Mouse (Mus musculus) left cerebral cortex, adult 9 months (tissue): Measurements from ENCODE around the gene Sytl2.
A peak's percentile ranks its signal among the peaks of the same experiment; 100 is the strongest.

Experiments
- DNase-seq, 2 experiments: peaks; one replicate each; pipeline ENCODE4 v3.0.0; 2022; ENCODE audit warnings: low spot score in 2 of 2

Gene Sytl2

DNA sequence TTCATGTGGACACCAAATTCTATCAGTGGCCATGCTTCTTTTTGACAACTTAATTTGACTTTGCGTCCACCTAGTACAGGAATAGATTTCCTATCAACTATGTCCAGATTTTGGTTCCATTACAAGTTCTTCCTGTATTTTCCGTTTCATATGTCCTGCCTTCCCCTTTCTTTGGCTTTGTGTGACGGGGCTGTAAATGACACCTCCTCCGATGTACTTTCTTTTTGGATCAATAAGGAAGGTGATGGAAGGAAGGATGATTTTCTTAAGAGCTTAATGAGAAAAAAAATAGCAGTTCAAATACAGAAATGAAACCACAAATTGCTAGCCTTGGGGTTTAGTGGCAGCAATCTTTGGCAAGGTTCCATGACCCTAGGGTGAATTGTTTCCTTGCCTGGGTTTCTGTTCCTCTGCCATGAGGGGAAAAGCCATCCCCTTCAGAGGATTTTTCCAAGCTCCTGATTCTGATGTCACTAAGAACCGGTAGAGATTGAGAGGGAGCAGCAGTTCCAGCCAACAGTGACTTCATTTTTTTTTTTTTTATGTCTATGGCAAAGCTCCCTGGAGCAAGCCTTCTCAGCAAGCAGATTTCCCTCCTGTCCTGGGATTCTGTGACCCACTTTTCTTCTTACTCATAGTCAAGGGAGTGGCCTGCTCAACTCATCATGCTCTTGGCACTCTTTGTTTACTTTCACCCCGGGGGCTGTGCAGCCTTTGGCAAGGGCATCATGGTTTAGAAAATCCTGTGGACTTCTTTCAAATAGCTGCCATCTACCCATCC, 68.2 kb downstream of the Sytl2 start:
- DNase-seq = no peak

DNA sequence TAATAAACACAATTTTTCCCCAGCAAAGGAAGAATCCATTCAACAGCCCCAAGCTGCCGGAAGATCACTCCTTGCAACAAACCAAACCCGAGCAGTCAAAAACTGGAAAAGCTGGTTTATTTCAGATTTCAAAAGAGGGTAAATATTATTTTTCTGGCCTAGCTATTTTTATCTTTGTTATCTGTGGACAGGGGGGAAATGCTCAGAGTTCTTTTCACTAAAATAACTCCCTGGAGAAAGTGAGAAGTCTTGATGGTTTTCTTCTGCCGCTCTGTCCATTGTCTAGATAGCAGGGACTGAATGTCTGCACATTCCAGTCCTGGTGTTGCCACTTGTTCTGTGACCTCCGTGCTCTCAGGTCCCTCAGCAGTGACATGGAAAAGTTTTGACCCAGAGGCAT, 70.8 kb downstream of the Sytl2 start:
- no peak for DNase-seq

DNA sequence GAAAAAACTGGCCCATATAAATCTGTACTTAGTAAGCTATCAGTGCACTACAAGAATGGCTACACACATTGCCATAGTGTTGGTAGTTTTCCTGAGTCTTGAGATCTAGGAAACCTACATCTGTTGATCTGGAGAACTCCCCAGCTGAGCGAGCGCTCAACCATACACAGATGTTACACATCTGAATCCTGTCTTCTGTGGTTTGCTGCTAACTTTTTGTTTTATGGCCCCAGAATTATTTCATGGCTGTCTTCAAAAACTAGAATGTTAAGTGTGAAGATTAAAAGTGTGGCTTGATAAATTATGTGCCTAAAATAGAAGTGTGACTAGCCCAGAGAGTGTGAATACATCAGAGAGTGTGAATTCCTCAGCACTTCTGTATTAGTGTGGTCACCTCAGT, 82.4 kb downstream of the Sytl2 start:
- DNase-seq = no peak

DNA sequence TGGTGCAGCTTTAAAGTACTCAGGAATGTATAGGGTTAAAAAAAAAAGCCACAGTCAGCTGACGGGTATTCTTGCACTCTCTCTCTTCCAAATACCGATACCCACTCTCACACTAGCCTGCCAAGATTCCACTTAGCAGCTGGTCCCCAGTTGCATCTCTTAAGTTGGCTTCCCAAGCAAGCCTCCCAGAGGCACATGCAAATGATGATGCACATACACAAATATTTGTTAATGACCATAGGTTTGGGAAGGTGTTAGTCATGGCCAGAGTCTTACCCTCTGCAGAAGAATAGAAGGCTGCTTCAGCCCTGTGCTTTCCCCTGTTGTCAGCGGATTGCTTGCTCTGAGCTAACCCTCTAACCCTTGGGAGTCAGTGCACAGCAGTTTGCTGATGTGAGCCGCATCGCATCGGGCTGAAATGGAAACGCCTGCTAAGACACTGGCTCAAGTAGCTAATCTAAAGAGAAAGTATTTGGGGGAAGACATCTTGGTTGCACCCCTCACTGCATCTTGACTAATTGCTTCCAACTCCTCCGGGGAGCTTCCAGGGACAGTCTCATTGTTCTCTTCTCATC, 84.9 kb downstream of the Sytl2 start:
- DNase-seq = peak; percentile 14 to 64

DNA sequence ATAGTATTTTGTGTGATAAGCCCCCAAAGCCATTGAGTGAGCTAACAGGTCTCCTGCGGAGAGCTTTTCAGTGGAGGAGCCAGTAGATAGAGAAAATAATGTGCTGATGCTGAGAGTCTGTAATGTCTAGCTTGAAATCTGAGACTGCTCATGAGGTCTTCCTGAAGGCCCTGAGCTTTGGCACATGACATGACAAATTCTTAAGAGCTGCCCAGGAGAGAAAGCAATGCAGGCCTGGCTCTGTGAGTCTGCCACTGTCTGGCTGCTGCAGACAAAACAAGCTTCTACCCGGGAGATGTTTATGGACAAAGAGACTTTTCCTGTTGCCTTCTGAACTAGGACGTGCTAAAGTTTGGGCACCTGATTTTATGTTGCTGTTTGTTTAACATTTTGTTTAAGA, 87.7 kb downstream of the Sytl2 start:
- no peak for DNase-seq

DNA sequence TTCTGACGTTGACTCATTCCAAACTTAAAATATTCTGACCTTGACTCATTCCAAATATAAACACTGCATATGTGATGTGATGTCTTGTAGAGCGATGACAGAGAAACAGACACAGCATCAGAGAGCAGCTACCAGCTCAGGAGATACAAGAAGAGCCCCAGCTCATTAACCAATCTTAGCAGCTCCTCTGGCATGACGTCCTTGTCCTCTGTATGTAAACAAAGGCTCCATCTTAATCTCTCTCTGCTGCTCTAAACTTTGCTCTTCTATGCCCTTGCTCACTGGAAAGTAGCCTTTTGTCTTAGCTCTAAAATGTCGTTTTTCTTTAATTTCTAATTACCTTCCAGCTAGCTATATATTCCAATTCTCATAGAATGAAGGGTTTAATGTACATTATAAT, 93.0 kb downstream of the Sytl2 start:
- no peak for DNase-seq

DNA sequence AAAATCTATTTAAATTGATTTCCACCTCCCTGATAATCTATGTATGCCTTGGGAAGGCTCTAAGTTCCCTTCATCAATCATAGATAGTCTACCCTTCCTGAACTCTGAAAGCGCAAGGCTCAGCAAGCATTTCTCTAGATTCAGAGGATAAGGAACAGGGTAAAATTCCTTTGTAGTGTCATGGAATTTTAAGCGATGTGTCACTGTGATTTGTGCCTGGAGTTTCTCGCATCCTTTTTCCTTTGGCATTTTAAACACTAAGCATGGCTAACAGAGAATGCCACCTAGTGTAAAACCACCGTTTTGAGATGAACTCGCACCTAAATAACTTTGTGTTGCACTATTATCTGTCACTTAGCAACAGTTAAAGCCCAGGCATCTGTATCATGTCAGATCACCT, 93.9 kb downstream of the Sytl2 start:
- DNase-seq = no peak

DNA sequence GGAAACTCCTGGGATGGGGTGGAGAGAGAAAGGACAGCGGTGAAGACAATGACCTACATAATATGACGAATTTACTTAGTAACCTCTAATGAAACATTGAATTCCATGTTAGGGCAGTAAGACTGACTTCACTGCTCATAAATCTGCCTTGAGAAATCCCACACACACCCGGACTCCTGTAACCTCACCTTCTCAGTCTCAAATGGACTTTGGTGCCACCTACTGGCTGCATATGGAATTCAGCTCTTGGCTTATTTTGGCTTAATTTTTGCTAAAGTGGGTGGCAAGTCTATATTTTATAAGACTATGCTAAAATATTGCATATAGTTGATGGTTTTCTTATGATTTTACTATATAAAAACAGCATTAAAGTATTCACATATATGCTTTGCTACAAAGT, 107.9 kb downstream of the Sytl2 start:
- DNase-seq = peak in 1 of 2 experiments; percentile 71

DNA sequence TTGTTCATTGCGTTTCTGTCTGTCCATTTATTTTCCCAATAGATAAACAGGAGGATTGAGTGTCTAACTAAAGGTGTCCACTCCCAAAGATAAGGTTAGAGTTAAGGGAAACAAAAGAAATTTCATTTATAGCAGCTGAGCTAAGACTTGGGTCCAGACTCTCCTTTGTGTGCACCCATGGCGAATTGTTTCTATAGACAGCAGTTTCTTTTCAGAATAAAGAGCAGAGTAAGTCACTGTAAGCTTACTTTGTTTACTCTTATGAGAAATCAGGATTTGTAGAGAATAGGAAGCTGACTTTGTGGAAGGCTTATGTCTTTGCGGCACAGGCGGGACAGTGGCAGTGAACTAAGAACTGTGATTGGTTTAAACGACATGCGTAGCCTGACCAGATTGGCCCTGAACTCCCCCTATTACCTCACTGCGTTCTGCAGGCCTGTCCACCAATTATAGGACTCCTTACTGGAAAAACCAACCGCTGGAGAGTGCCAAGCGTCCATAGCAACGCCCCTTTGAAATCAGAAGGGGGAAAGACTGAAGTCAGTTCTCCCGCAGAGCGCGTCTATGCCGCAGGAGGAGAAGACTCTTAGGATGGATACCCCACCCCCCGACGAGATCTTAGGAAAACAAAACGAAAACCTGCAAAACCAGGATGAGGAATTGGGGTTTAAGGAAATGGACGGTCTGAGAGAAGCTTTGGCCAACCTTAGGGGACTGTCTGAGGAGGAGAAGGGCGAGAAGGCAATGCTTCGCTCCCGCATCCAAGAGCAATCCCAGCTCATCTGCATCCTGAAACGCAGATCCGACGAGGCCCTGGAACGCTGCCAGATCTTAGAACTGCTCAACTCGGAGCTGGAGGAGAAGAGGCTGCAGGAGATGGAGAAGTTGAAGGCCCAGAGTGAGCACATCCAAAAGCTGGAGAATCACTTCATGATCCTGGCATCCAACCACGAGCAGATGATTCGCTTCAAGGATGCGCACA, 124.3 kb downstream of the Sytl2 start, which contains the start of gene Ccdc89:
Gene Ccdc89, plus strand, starts transcription at position 558 of the 982 bp plus-strand sequence.
- peak; percentile 76 to 86 for DNase-seq

DNA sequence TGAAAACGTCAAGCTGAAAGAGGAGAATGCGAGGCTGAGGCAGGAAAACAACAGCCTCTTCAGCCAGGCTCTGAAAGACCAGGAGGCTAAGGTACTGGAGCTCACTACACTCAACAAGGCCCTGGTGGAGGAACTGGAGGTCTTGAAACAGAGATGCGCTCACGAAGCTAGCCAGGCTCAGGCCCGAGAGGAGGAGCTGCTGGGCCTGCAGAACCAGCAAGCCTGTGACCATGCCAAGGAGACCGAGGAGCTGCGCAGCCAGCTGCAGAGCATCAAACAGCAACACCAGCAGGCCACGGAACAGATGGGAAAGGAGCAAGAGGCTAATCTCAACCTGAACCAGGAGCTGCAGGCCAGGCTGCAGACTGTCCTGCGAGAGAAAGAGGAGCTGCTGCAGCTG, 125.0 kb downstream of the Sytl2 start:
- no peak for DNase-seq

DNA sequence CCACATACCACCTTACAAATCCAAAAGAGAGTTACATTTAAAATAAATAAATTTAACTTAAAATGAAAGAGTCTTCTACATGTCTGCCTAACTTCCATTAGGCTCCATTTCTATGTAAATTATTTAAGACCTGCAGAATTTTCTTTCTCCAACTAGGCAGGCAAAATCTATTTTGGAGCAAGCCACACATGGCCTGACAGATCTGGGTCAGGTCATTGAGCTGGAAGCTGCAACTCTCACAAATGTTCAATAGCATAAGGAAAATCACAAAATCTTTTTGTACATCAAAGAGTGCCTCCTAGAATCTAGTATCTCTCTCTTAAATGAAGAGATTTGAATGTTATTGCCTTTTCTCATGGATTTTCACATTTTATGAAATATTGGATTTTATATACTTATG, 130.2 kb downstream of the Sytl2 start:
- no peak for DNase-seq

DNA sequence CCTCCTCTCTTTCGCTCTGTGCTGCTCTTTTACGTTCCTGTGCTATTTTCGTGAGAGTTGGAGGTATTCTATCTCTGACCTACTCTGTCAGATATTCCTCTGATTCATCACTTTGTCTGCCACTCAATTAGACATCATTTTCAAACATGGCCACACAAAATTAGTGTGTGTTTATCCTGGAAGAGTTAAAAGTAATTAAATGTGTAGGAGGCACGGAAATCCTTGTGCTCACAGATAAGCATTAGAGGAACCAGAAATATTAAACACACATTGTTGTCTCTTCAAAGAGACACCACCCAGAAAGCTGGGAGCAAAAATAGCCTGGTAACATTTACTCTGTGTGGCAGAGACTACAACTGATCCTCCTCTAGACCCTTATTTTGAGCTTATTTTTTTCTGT, 138.0 kb downstream of the Sytl2 start:
- no peak for DNase-seq

DNA sequence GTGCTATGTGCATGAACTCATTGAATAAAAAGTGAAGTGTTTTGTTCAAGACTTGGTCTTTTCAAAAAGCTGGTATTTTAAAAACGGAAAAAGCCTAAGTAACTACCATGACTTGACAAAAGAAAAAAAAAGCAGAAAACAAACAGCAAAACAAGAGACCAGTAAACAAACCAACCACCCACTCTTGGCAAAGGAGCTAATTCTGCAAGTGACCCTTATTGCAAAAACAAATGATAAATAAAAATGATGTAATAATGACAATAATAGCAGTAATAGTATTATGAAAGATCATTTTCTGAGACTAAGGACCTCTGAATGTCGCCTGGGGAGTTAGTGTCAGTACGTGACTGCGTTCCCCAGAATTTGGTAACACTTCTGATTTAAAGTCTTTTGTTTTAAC, 140.0 kb downstream of the Sytl2 start:
- DNase-seq = no peak

DNA sequence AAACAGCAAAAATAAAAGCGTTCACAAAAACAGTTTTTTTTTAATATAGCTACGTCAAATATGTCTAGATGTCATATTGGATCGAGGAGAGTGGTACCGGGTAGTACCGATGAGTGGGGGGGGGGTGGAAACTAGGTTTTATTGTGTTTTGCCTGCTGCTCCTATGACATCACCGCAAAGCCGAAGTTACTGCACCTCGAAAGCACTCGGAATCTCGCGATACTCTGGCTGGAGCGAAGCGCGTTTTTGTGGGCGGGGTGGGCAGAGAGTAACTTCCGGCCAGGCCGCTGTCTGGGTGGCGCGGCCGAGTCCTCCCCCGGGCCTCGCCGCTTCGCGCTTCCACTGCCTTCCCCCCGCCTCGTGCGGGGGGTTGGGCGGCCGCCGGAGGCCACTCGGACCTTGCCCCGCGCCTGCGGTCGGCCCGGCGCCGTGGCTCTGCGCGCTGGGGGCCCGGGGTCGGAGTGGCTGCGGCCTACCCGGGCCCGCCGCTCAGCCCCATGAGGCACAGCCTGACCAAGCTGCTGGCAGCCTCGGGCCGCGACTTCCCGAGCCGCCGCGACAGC, 140.5 kb downstream of the Sytl2 start, which contains the start of gene Crebzf:
Gene Crebzf, plus strand, starts transcription at position 212 of the 563 bp plus-strand sequence.
- peak; percentile 89 to 96 for DNase-seq

DNA sequence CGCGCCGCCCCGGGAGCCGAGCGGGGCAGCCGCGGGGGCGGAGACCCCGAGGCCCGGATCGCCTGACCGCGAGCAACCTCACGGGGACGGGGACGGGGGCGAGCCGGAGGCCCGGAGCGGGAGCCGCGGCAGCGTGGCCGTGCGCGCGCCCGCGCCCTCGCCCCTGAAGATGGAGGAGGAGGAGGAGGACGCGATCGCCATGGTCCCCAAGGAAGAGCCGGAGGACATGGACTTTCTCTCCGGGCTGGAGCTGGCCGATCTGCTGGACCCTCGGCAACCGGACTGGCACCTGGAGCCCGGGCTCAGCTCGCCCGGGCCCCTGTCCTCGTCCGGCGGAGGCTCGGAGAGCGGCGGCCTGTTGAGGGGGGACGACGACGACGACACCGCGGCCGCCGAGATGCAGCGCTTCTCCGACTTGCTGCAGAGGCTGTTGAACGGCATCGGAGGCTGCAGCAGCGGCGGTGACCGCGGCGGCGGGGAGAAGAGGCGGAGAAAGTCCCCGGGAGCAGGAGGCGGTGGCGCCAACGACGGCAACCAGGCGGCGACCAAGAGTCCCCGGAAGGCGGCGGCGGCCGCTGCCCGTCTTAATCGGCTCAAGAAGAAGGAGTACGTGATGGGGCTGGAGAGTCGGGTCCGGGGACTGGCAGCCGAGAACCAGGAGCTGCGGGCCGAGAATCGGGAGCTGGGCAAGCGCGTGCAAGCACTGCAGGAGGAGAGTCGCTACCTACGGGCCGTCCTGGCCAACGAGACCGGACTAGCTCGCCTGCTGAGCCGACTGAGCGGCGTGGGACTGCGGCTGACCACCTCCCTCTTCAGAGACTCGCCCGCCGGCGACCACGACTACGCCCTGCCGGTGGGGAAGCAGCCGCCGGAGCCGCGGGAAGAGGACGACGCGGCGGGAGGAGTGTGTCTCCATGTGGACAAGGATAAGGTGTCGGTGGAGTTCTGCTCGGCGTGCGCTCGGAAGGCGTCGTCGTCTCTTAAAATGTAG, 141.3 kb downstream of the Sytl2 start:
- DNase-seq = peak in 1 of 2 experiments; percentile 52

DNA sequence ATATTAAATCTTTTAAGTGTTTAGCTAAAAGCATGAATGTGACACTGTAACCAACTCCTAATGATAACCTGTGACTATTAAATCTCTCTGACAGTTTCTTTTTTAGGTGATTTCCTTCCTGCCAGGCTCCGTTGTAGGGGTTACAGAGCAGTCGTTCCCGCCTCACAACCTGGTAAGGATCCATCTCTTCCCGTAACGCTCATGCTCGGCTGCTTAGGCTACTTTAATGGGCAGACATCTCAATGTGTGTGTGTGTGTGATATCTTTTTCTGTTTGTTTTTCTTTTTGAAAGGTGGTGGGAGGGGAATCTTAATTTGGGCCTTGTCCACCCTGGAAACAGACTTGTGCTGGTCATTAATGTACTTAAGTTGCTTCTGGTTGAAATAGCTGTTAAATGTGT, 142.2 kb downstream of the Sytl2 start:
- no peak for DNase-seq

DNA sequence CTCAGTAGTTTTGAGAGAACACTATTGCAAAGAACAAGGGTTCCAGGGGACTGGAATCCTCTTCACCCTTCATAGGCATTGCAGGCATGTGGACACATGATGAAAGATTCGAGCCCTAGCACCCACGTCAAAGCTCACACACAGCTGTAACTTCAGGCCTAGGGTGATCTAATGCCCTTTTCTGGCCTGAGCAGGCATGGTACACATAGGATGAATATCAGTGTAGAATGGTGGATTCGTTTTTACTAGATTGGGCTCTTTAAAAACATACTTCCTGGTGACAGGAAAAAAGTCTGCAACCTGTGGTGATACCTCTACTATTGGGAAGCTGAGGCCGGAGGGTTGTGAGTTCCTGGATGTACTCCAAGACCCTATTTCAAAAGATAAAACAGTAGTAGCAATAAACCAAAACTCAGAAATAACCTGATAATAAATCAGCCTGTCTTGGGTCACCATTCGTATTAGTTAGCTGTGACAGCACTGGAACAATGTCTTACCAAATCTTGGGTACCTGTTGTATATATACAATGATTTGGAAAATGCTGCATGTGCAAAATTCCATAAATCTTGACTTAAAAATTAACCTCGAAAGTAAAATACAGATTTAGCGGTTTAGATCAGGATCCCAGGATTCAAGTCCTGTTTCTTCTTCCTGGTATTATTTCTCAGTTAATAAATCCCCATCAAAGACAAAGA, 154.2 kb downstream of the Sytl2 start:
- DNase-seq = no peak

DNA sequence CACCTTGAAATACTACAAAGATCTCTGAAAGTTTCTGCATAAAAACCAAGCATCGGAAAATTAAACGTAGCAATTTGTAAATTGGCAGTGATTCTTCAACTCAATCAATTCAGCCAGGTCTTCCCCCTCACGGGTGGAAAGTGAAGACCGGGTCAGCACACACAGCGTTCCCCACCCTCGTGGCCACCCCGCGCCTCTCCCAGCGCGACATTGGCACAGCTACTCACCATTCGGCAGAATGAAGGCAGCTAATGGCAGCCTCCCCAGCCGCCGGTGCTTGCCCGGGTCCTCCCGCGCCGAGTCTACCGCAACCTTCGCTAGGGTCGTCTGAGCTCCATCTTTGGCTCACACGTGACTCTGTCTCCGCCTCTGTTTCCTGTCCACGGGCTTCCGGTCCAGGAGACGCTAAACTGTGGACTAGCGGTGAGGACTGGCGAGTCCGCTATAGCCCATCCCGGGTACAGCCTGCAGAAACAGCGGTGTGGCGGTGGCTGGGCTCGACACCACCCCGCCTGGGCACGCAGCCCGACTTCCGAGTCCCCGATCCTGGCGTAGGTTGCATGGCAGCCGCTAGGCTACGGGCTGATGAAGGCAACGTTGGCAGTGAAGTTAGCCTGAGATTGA, 154.9 kb downstream of the Sytl2 start, which contains the start of gene Tmem126a:
Gene Tmem126a, minus strand, starts transcription at position 385 of the 624 bp plus-strand sequence.
- peak; percentile 62 to 84 for DNase-seq

DNA sequence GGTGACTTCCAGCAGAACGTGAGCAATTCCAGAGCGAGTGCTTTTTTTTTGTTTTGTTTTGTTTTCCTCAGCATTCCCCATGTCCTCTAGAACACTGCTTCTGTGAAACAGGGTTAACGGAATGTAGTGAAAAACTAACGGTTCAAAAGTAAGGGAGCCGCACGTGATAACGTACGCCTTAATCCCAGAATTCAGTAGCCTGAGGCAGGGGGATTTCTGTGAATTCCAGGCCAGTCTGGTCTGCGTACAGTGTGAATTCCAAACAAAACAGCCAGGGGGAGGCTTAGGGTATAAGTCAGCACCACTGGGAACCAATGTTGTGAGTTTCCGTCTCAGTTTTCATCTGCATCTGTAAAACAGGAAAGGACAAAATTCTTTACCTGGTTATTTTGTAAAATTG, 155.5 kb downstream of the Sytl2 start:
- no peak for DNase-seq
